Mouse (Mus musculus): ENCODE data around the gene Qtrt2. TPM values are rescaled to one million over a fixed set of nuclear protein-coding genes. Genes with fewer than 3 reads are reported as not detected.

Gene Qtrt2
- polyA plus RNA-seq, 1 experiment, result 9.5 TPM

DNA sequence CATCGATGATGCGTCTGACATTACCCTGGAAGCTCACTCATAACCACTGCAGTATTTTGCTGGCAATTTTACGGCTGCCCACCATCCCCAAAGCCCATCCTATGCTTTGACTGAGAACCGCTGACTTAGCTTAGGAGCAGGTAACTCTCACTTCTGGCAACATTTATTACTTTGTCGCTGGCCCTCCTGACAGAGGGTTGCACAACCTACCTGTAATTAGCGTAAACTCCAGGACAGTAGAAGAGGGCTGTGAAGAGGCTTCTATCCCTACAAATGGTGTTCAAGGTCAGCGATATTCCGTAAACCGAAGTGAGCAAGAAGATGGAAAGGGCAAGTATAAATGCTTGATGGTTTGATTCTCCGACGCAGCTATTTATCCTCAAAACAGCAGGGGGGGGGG lies 44.6 kb upstream of the Qtrt2 start:
- Histone ChIP-seq H3K4me2 (ENCODE audit: low read depth) (no peak overlapping the region), H3ac (ENCODE audit: control insufficient read depth, insufficient read length) (no peak overlapping the region), H3K27me3 (ENCODE audit: control insufficient read depth, insufficient read depth, insufficient read length) (no peaks in the 10 kb centered on the region), H3K4me3 (no peak overlapping the region), H3K36me3 (ENCODE audit: control insufficient read depth, insufficient read depth) (no peaks in the 10 kb centered on the region), H3K79me2 (ENCODE audit: control insufficient read depth, insufficient read depth) (no peaks in the 10 kb centered on the region)
- TF ChIP-seq MYOG (IDR thresholded peaks at IDR 0.05; ENCODE audit: control insufficient read depth in 1 of 3, insufficient read depth in 1 of 3, insufficient read length in 2 of 3, low read depth in 2 of 3), result no peak
- TF ChIP-seq TCF3 (IDR thresholded peaks at IDR 0.05; ENCODE audit: insufficient read length, low read depth), result no peak
- TF ChIP-seq CEBPB (IDR thresholded peaks at IDR 0.05; ENCODE audit: insufficient read depth, poor library complexity, severe bottlenecking), result no peak
- TF ChIP-seq E2F4 (IDR thresholded peaks at IDR 0.05; ENCODE audit: insufficient read depth), result no peak
- TF ChIP-seq POLR2A (IDR thresholded peaks at IDR 0.05; ENCODE audit: insufficient read length, low read depth), result no peak
- no peak for TF ChIP-seq POLR2AphosphoS2 (IDR thresholded peaks at IDR 0.05; ENCODE audit: insufficient read length, low read depth)
- TF ChIP-seq TCF12 (IDR thresholded peaks at IDR 0.05; ENCODE audit: insufficient read depth, poor library complexity, severe bottlenecking), result no peak
- TF ChIP-seq USF1 (IDR thresholded peaks at IDR 0.05; ENCODE audit: low read depth), result no peak
- TF ChIP-seq MAX (IDR thresholded peaks at IDR 0.05; ENCODE audit: low read depth), result no peak
- no peak for TF ChIP-seq MYOD1 (IDR thresholded peaks at IDR 0.05; ENCODE audit: control insufficient read depth in 1 of 3, insufficient read length in 2 of 3, low read depth in 2 of 3)

DNA sequence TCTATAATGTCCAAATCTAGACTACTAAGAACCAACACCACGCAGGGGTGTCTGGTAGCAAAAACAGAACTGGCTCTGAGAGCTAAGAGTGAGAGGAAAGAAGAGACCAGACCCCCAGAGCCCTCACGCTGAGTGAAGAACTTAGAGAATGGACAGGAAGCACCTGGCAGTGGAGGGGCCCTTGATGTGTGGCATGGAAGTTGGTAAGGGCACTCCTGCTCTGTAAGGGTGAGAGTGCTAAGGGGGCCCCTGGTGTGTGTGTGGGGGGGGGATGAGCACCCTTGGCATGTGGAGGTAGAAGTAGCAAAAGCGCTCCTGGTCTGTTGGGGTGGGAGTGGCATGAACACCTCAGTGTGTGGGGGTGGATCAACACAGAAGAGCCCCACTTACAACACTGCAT lies 43.8 kb upstream of the Qtrt2 start:
- H3K79me2 ChIP-seq (ENCODE audit: control insufficient read depth, insufficient read depth), result no peaks in the 10 kb centered on the region
- TF ChIP-seq CEBPB (IDR thresholded peaks at IDR 0.05; ENCODE audit: insufficient read depth, poor library complexity, severe bottlenecking), result no peak
- TF ChIP-seq TCF3 (IDR thresholded peaks at IDR 0.05; ENCODE audit: insufficient read length, low read depth), result no peak
- TF ChIP-seq TCF12 (IDR thresholded peaks at IDR 0.05; ENCODE audit: insufficient read depth, poor library complexity, severe bottlenecking), result no peak
- no peaks in the 10 kb centered on the region for H3K36me3 ChIP-seq (ENCODE audit: control insufficient read depth, insufficient read depth)
- H3K4me3 ChIP-seq, result no peak overlapping the region
- H3K27me3 ChIP-seq (ENCODE audit: control insufficient read depth, insufficient read depth, insufficient read length), result no peaks in the 10 kb centered on the region
- H3K4me2 ChIP-seq (ENCODE audit: low read depth), result no peak overlapping the region
- H3ac ChIP-seq (ENCODE audit: control insufficient read depth, insufficient read length), result no peak overlapping the region

DNA sequence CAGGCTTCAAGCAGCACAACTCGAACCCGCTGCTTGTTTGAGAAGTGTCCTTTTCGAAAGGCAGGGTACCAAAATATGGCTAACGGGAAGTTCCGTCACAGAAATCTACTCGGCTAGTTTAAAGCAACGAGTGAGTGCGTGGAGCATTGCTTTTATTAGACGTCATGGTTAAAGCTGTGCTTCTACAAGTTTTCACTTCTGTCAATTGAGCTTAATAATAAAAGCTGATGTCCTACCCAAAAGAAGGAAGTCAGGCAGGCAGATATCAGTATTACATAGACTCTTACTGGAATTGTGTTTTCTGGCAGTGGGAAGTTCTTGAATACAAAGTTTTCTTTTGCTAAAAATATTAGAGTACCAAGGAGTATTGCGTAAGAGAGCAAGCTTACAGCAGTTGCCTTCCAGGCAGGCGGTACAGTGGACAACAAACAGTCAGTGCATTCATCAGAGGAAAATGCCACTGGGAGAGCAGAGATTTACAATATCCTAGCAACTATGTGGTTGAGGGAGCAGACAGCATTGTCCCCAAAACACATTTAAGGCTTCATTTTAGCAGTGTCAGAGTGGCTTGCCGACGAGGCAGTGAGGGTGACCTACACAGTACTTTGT lies 39.3 kb upstream of the Qtrt2 start:
- TF ChIP-seq TCF3 (IDR thresholded peaks at IDR 0.05; ENCODE audit: insufficient read length, low read depth), result no peak
- peak; percentile 55; the same call in 1 of the 2 replicates for TF ChIP-seq CEBPB (IDR thresholded peaks at IDR 0.05; ENCODE audit: insufficient read depth, poor library complexity, severe bottlenecking)
- TF ChIP-seq USF1 (IDR thresholded peaks at IDR 0.05; ENCODE audit: low read depth), result no peak
- no peak for TF ChIP-seq REST (IDR thresholded peaks at IDR 0.05; ENCODE audit: insufficient read depth, insufficient read length)

DNA sequence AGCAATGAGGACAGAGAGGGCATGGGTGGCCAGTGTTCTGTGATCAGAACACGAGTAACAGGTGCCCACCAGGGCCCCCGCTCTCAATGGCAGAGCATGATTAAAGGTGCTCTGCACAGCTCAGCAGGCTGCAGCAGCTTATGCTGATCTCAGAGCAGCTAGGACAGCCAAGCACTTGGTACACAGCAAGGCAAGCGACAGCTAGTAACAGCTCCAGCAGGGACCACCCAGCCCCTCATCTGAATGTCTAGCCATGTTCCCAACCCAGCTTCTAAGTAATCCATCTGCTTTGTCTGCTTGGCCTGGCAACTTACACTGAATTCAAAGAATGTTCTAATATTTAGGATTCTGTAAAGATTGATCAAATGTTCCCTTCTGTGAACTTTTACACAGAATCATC lies 37.2 kb upstream of the Qtrt2 start:
- TF ChIP-seq POLR2AphosphoS2 (IDR thresholded peaks at IDR 0.05; ENCODE audit: insufficient read length, low read depth) (no peak), MYOD1 (IDR thresholded peaks at IDR 0.05; ENCODE audit: control insufficient read depth in 1 of 3, insufficient read length in 2 of 3, low read depth in 2 of 3) (no peak), CEBPB (IDR thresholded peaks at IDR 0.05; ENCODE audit: insufficient read depth, poor library complexity, severe bottlenecking) (no peak)
- Histone ChIP-seq H3ac (ENCODE audit: control insufficient read depth, insufficient read length) (no peak overlapping the region), H3K27me3 (ENCODE audit: control insufficient read depth, insufficient read depth, insufficient read length) (no peaks in the 10 kb centered on the region), H3K79me2 (ENCODE audit: control insufficient read depth, insufficient read depth) (no peaks in the 10 kb centered on the region), H3K4me3 (no peak overlapping the region), H3K4me2 (ENCODE audit: low read depth) (no peak overlapping the region), H3K36me3 (ENCODE audit: control insufficient read depth, insufficient read depth) (no peaks in the 10 kb centered on the region)

More for the DNA sequence above, 39.3 kb upstream of the Qtrt2 start:
- Histone ChIP-seq H3K36me3 (ENCODE audit: control insufficient read depth, insufficient read depth) (no peaks in the 10 kb centered on the region), H3K4me2 (ENCODE audit: low read depth) (no peak overlapping the region), H3K79me2 (ENCODE audit: control insufficient read depth, insufficient read depth) (no peaks in the 10 kb centered on the region), H3ac (ENCODE audit: control insufficient read depth, insufficient read length) (no peak overlapping the region), H3K27me3 (ENCODE audit: control insufficient read depth, insufficient read depth, insufficient read length) (no peaks in the 10 kb centered on the region), H3K4me3 (no peak overlapping the region)

DNA sequence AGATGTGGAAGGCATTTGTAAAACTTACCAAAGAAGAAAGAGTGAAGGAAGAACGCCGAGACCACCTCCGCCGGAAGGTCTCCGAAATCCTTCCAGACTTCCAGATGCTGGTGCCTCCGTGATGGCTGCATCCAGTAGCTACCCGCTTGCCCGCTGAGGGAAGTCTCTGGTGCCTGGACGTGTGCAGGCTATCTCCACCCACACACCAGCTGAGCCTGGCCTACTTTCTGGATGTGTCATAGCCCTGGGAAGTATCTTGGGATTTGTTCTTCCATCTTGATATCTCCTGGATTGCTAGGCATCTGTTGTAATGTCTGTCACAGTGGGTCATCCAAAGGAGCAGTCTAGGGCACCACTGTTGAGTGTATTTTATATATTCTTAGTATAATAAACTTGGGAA lies 36.7 kb upstream of the Qtrt2 start:
- TF ChIP-seq TCF3 (IDR thresholded peaks at IDR 0.05; ENCODE audit: insufficient read length, low read depth), result no peak
- no peak for TF ChIP-seq POLR2AphosphoS2 (IDR thresholded peaks at IDR 0.05; ENCODE audit: insufficient read length, low read depth)
- TF ChIP-seq TCF12 (IDR thresholded peaks at IDR 0.05; ENCODE audit: insufficient read depth, poor library complexity, severe bottlenecking), result no peak
- TF ChIP-seq SRF (IDR thresholded peaks at IDR 0.05; ENCODE audit: control insufficient read depth, insufficient read length, low read depth), result no peak
- no peak for TF ChIP-seq CEBPB (IDR thresholded peaks at IDR 0.05; ENCODE audit: insufficient read depth, poor library complexity, severe bottlenecking)
- TF ChIP-seq MYOD1 (IDR thresholded peaks at IDR 0.05; ENCODE audit: control insufficient read depth in 1 of 3, insufficient read length in 2 of 3, low read depth in 2 of 3), result no peak
- no peak for TF ChIP-seq USF1 (IDR thresholded peaks at IDR 0.05; ENCODE audit: low read depth)
- TF ChIP-seq MAX (IDR thresholded peaks at IDR 0.05; ENCODE audit: low read depth), result no peak
- no peak for TF ChIP-seq MYOG (IDR thresholded peaks at IDR 0.05; ENCODE audit: control insufficient read depth in 1 of 3, insufficient read depth in 1 of 3, insufficient read length in 2 of 3, low read depth in 2 of 3)
- TF ChIP-seq E2F4 (IDR thresholded peaks at IDR 0.05; ENCODE audit: insufficient read depth), result no peak
- TF ChIP-seq REST (IDR thresholded peaks at IDR 0.05; ENCODE audit: insufficient read depth, insufficient read length), result no peak
- no peak for TF ChIP-seq POLR2A (IDR thresholded peaks at IDR 0.05; ENCODE audit: insufficient read length, low read depth)
- Histone ChIP-seq H3K79me2 (ENCODE audit: control insufficient read depth, insufficient read depth) (no peaks in the 10 kb centered on the region), H3K27me3 (ENCODE audit: control insufficient read depth, insufficient read depth, insufficient read length) (no peaks in the 10 kb centered on the region), H3K36me3 (ENCODE audit: control insufficient read depth, insufficient read depth) (no peaks in the 10 kb centered on the region), H3K4me2 (ENCODE audit: low read depth) (no peak overlapping the region), H3K4me3 (no peak overlapping the region), H3ac (ENCODE audit: control insufficient read depth, insufficient read length) (no peak overlapping the region)

Data from myocyte (in vitro differentiated cells).